ENCODE assay signal across 24 mouse cellular contexts in the genomic region with DNA sequence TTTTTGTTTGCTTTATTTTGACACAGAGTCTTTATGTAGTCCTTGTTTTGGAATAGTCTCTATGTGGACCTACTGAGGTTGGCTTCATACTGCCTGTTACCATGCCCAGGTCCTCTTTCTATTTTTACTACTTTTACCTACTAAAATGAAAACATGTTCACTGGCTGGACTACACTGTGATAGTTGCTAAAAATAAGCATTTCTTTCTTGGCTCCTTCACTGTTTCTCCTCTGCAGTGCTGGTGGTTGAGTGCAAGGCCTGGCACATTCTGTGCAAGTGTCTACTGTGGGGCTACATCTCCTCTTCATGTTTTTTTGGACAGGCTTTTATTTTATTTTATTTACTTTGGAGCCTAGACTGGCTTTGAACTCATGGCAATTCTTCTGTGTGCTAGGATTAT. TPM values are rescaled to one million over a fixed set of nuclear protein-coding genes. Genes with fewer than 3 reads are reported as not detected.
A peak's percentile ranks its signal among the peaks of the same experiment; 100 is the strongest.
DNase-seq lines count a peak whose midpoint lies in the region; ATAC-seq and TF ChIP-seq lines count a peak whose summit lies in the region.
"Had no signal": no experiment of that assay in that cellular context is flagged by ENCODE, and none has a peak within 500 bp of the region (broad histone marks: within the 10 kb centered on the region; RNA-seq: fewer than 3 reads in every experiment).

No protein-coding gene starts in this region.

- H3K27me3 ChIP-seq in heart, adult 2 months (ENCODE audit: control insufficient read depth, insufficient read depth, low read length), result no peaks in the 10 kb centered on the region
- H3K27me3 ChIP-seq in thymus, adult 2 months (ENCODE audit: control insufficient read depth, insufficient read depth, low read length), result no peaks in the 10 kb centered on the region
- H3K27me3 ChIP-seq: embryonic facial prominence, embryonic 12.5 days; embryonic facial prominence, embryonic 15.5 days; heart, embryonic 15.5 days had no signal

- intact Hi-C loops in heart, adult 2 months (cut with DNase I), result no loop called here
- intact Hi-C loops in heart, postnatal 10 days (cut with DNase I), result no loop called here
- intact Hi-C loops in heart, postnatal 14 days (cut with DNase I), result no loop called here

- H3K27ac ChIP-seq in heart, adult 2 months, result peak overlapping the region; percentile 66
- no peak overlapping the region for H3K27ac ChIP-seq in thymus, adult 2 months (ENCODE audit: control insufficient read depth, insufficient read depth, low read length)
- H3K27ac ChIP-seq: embryonic facial prominence, embryonic 12.5 days; embryonic facial prominence, embryonic 15.5 days; heart, embryonic 15.5 days; hindbrain, embryonic 14.5 days; hindbrain, postnatal 0 days had no signal

- H3K4me3 ChIP-seq in heart, adult 2 months, result no peak overlapping the region
- no peak overlapping the region for H3K4me3 ChIP-seq in thymus, adult 2 months (ENCODE audit: control insufficient read depth, insufficient read depth, low read length)
- H3K4me3 ChIP-seq: embryonic facial prominence, embryonic 12.5 days; embryonic facial prominence, embryonic 15.5 days; heart, embryonic 15.5 days had no signal

- no peak for TF ChIP-seq EP300 in heart, adult 2 months (IDR thresholded peaks at IDR 0.05; ENCODE audit: insufficient read depth, low read depth, low read length)

- DNase-seq in frontal cortex, postnatal 25 days (ENCODE audit: low spot score in 2 of 2), result no peak
- DNase-seq in heart, adult 2 months, result peak in 1 of 2 experiments; percentile 8
- no peak for DNase-seq in heart, postnatal 4 days
- DNase-seq in heart, postnatal 10 days, result peak; percentile 12 to 22
- DNase-seq in heart, postnatal 14 days, result no peak
- DNase-seq in thymus, adult 2 months, result no peak
- DNase-seq: adrenal gland, postnatal 10 days; adrenal gland, postnatal 36 days; cerebellum, adult 11 months; cerebellum, adult 2 months; cerebellum, adult 9-11 months; forebrain, postnatal 0 days; gastrocnemius, postnatal 25 days; kidney, adult 18-20 months had no signal

- H3K36me3 ChIP-seq in heart, adult 2 months (ENCODE audit: control insufficient read depth, insufficient read depth, low read length), result no peaks in the 10 kb centered on the region
- peaks cover 9% of the 10 kb centered on the region; the same call in 1 of the 2 replicates for H3K36me3 ChIP-seq in thymus, adult 2 months (ENCODE audit: control insufficient read depth, insufficient read depth, low read length)

- H3K9ac ChIP-seq in heart, adult 2 months (ENCODE audit: low read depth, low read length), result no peak overlapping the region
- H3K9ac ChIP-seq: embryonic facial prominence, embryonic 12.5 days; embryonic facial prominence, embryonic 15.5 days; forebrain, postnatal 0 days; heart, embryonic 15.5 days; hindbrain, embryonic 14.5 days had no signal

- TF ChIP-seq CTCF in heart, adult 2 months (IDR thresholded peaks at IDR 0.05), result no peak
- TF ChIP-seq CTCF in thymus, adult 2 months (IDR thresholded peaks at IDR 0.05; ENCODE audit: borderline replicate concordance, control insufficient read depth, extremely low read depth, insufficient read depth, low read length, poor library complexity), result no peak

- H3K79me2 ChIP-seq in heart, adult 2 months (replicated peaks; ENCODE audit: control insufficient read depth, insufficient read depth, low read length), result no peaks in the 10 kb centered on the region

- TF ChIP-seq POLR2A in heart, adult 2 months (IDR thresholded peaks at IDR 0.05; ENCODE audit: insufficient read depth, low read depth, low read length), result no peak
- TF ChIP-seq POLR2A in thymus, adult 2 months (IDR thresholded peaks at IDR 0.05; ENCODE audit: control insufficient read depth, extremely low read depth, insufficient read depth, low read length, poor library complexity), result no peak

- ATAC-seq in frontal cortex, adult (ENCODE audit: low TSS enrichment), result peak; percentile 65
- ATAC-seq: activated CD4-positive, CD25-positive, alpha-beta regulatory T cell, adult 4 months; forebrain, embryonic 14.5 days; forebrain, postnatal 0 days; hindbrain, postnatal 0 days; inflammation-experienced regulatory T-cells, adult 6 months; intestine, embryonic 16.5 days had no signal

- H3K4me1 ChIP-seq in heart, adult 2 months (ENCODE audit: control insufficient read depth, insufficient read depth, low read length), result no peaks in the 10 kb centered on the region
- no peaks in the 10 kb centered on the region for H3K4me1 ChIP-seq in thymus, adult 2 months (replicated peaks; ENCODE audit: control insufficient read depth, insufficient read depth, low read length)
- H3K4me1 ChIP-seq: embryonic facial prominence, embryonic 12.5 days; embryonic facial prominence, embryonic 15.5 days; heart, embryonic 15.5 days had no signal

RNA-seq across cellular contexts. Expression of a gene that starts 36.3 kb away (rescaled TPM):
- total RNA-seq in heart, adult 2 months (2021), result under 1 TPM; 0.18 to 0.57 TPM
- polyA plus RNA-seq in heart, adult 2 months (2012; rRNA removed), result 0.08 and 0.15 TPM in 2 replicates
- total RNA-seq in heart, postnatal 4 days (2021), result 10 to 100 TPM; 12.2 to 13.2 TPM
- 1 to 10 TPM; 4.3 to 5.3 TPM for total RNA-seq in heart, postnatal 10 days (2021)
- total RNA-seq in heart, postnatal 14 days (2021), result 1 to 10 TPM in 1 of 2 experiments, under 1 TPM in 1; 0.84 to 1.8 TPM
- polyA plus RNA-seq in thymus, adult 2 months (2012; rRNA removed), result 1.6 and 1.9 TPM in 2 replicates

RNA-seq across cellular contexts. Expression of a gene that starts 36.6 kb away (rescaled TPM):
- total RNA-seq in heart, adult 2 months (2021), result 10 to 100 TPM; 61.3 to 73.3 TPM
- 5.9 and 13.2 TPM in 2 replicates for polyA plus RNA-seq in heart, adult 2 months (2012; rRNA removed)
- 10 to 100 TPM; 73.8 to 74.7 TPM for total RNA-seq in heart, postnatal 4 days (2021)
- 10 to 100 TPM; 69.2 to 72.5 TPM for total RNA-seq in heart, postnatal 10 days (2021)
- 10 to 100 TPM; 65.2 to 66.8 TPM for total RNA-seq in heart, postnatal 14 days (2021)
- 7.5 and 8.0 TPM in 2 replicates for polyA plus RNA-seq in thymus, adult 2 months (2012; rRNA removed)

RNA-seq across cellular contexts. Expression of a gene that starts 51.6 kb away (rescaled TPM):
- 10 to 100 TPM; 26.5 to 28.0 TPM for total RNA-seq in heart, adult 2 months (2021)
- polyA plus RNA-seq in heart, adult 2 months (2012; rRNA removed), result 4.1 and 7.0 TPM in 2 replicates
- total RNA-seq in heart, postnatal 4 days (2021), result 10 to 100 TPM; 24.0 to 27.1 TPM
- 10 to 100 TPM; 31.1 to 32.5 TPM for total RNA-seq in heart, postnatal 10 days (2021)
- total RNA-seq in heart, postnatal 14 days (2021), result 10 to 100 TPM; 30.3 to 30.9 TPM
- polyA plus RNA-seq in thymus, adult 2 months (2012; rRNA removed), result 8.8 and 11.5 TPM in 2 replicates

Comparison
In these comparisons a context has a peak if more than half of its experiments do, and no peak if none do; other contexts are left out.
1. DNase-seq: peak in heart, postnatal 10 days (2 of 2); none in frontal cortex, postnatal 25 days (0 of 2), heart, postnatal 4 days (single experiment), heart, postnatal 14 days (0 of 2) and thymus, adult 2 months (single experiment).